Mouse (Mus musculus): ENCODE data around the gene Sfrp2. TPM values are rescaled to one million over a fixed set of nuclear protein-coding genes. Genes with fewer than 3 reads are reported as not detected.

Gene Sfrp2
- total RNA-seq (2017): not detected in 2 replicates

DNA sequence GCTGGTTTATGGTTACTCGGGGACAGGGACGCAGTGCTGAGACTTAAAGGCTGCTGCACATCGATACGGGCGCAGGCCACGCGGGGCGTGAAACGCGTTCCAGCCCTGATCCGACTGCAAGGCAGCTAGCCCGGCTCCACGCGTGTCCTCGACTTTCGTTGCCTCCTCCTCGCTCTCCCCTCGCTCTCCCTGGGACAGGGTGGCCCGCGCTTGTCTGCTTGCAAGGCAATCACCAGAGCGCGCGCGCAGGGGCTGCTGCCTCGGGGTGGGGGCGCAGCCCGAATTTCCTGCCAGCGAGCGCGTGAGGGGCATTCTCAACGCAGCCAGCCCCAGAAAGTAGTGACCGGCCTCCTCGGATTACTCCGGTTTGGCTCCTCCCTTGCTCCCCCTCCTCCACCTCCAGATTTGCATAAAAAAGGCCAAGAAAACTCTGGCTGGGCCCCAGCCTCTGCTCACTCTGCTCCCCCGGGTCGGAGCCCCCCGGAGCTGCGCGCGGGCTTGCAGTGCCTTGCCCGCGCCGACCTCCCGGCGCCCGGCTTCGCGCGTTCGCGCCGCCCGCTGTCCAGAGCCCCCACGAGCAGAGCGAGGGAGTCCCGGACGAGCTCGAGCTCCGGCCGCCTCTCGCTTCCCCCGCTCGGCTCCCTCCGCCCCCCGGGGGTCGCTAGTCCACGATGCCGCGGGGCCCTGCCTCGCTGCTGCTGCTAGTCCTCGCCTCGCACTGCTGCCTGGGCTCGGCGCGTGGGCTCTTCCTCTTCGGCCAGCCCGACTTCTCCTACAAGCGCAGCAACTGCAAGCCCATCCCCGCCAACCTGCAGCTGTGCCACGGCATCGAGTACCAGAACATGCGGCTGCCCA lies at the start of gene Sfrp2:
TSS of gene Sfrp2 (plus strand) at position 451 of the 855 bp plus-strand sequence.
- peak; percentile 8; the same call in 1 of the 2 replicates for ATAC-seq (replicated peaks; ENCODE audit: low read depth, poor library complexity, severe bottlenecking)

DNA sequence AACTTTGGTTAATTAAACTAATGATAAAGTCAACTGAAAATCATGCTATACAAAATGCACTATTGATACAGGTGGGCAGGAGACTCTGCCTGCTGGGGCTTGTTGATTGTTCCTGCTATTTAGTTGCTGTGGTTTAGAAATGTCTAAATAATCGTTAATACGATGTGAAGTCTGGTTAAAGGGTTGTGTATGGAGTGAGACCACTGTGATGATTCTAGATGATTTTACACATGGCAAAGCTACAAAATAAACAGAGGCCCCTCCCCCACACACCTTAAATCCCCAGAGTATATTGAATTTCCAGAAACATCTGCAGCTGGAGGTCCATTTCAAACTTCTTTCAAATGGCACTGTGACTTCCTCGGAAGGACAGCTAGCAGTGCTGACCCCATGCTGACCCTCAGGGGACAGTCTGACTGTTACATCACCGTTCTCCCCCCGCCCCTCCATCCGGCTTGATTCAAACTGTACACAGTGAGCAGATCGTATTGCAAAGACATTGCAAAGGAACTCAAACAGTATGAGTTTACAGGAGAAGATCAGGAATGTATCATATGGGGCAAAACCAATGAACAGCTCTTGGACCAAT lies 48.4 kb upstream of the Sfrp2 start:
- no peak for ATAC-seq (replicated peaks; ENCODE audit: low read depth, poor library complexity, severe bottlenecking)

DNA sequence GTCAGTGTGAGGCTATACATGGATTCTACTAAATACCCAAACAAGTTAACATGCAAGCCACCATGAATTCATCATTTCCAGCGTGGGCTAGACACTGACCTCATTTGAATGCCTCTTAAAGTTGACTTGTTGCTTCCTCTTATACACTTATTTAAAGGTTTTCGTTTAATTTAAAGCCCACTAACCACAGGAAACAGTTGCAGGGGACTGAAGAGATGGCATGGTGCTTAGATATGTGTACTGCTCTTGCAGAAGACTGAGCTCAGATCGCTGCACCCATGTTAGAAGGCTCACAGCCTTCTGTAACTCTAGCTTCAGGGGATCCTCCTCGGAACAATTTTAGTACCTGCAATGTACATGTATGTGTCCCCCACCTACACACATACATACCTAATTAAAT lies 47.5 kb upstream of the Sfrp2 start:
- ATAC-seq (replicated peaks; ENCODE audit: low read depth, poor library complexity, severe bottlenecking): peak; percentile 85

DNA sequence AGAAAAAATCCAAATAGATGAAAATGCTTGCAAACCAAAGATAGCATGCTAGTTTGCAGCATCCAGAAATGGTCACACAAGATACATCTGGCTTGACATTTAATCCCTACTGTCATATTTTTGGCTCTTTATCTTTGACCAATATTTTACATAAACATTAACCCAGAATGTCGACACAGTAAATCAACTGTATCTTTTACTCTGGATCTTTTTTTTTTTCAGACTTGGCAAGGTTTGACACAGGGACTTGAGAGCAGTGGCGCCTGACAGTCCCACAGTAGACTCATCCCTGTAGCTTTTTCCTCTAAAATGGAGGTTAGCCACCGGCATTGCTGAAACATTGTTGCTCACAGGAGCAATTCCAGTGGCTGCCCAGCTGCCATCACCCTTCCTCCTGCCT lies 37.9 kb upstream of the Sfrp2 start:
- ATAC-seq (replicated peaks; ENCODE audit: low read depth, poor library complexity, severe bottlenecking): no peak

DNA sequence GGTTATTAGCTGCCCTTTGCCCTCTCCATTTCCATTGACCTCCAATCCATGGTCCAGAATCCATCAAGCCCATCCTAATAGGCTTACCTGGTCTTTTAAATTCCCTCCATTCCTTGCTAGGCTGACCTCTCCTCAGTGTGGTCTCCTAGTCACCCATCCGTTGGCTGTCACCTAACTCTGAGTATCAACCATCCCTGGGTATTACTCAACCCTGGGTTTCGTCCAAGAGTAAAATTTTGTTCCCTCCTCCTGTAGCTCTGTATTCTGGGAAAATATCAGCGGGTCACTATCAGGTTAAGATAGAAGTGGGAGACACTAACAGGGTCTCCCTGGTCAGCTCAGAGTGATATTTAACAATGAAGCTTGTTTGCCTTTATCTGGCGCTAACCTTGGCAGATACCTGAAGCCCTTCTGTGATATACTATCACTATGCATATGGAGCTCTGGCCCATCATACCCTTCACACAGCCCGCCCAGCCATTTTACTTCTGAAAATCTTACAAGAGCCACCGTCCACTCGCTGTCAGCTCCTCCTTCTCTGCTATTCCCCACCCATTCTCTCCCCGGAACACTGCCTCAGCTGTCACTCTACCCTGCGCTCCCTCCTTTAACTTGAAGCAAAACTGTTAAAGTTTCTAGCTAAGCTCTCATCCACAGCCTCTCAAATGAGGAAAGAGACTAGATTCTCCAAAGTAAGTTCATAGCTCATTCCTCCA lies 37.3 kb upstream of the Sfrp2 start:
- no peak for ATAC-seq (replicated peaks; ENCODE audit: low read depth, poor library complexity, severe bottlenecking)

DNA sequence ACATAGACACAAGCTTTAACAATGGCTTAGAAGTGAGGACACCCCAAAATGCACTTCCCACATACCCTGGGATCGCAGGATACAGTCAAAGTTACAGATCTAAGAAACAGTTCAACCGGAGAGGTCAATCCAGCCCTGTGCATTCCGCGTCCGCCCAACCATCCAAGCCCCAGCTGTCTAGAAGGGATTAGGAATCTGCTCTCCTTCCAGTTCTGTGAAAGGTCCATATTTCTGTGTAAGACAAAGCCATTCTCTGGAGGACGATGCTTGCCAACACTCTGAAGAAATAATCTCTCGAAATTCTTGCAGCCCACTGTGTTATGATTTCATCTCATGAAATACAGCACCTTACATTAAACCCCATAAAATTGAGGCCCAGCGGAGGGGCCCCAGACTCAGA lies 32.1 kb upstream of the Sfrp2 start:
- no peak for ATAC-seq (replicated peaks; ENCODE audit: low read depth, poor library complexity, severe bottlenecking)

DNA sequence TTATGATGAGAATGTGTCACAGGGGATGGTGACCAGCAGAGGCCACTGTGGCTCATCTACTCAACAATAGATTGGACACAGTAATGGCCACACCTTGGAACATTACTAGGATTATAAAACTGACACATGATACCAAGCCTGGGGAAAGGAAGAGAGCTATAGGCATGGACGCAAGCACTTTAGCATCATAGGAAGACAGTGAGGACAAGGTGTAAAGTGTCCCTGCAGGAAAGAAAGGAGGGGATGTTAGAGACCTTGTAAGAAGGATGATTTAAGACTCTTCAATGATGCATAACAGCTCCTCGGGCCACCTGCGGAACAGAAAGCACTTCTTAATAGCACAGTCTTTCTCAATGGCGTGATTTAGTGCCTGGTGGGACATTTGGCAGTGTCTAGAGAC lies 29.1 kb upstream of the Sfrp2 start:
- ATAC-seq (replicated peaks; ENCODE audit: low read depth, poor library complexity, severe bottlenecking): no peak

DNA sequence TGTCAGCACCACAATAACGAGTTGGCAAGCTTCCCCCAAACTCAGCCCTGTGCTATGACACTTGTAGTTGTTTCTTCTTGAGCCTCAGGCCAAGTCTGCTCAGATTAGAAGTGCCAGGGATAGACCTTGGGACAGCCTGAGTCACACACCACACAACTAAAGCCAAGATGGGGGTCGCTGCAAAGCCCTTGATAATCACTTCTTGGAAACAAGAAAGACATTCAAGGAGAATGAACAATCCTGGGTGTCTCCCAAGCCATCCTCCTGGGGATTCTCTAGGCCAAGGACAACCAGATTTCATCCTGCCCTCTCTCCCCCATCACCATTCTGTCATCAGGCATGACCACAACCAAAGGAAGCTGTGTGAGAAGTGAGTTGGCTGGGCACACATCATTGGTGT lies 25.9 kb upstream of the Sfrp2 start:
- no peak for ATAC-seq (replicated peaks; ENCODE audit: low read depth, poor library complexity, severe bottlenecking)

DNA sequence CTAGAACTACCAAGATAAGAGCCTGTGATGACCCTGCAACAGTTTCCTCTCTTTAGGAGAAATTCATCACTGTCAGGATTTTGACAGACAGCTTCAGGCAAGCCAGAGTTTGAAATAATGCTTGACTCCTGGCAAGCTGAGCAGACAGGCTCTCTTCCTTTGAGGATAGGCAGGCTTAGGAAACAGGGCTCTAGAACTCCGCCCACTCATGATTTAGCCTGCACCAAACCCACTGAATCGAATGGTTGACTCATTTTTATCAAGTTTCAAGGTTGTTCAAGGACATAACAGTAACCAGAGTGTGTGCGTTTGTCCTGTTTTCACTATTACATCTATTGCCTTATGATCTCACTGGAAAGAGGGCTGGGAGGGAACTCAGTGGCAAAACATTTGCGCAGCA lies 18.8 kb upstream of the Sfrp2 start:
- no peak for ATAC-seq (replicated peaks; ENCODE audit: low read depth, poor library complexity, severe bottlenecking)

DNA sequence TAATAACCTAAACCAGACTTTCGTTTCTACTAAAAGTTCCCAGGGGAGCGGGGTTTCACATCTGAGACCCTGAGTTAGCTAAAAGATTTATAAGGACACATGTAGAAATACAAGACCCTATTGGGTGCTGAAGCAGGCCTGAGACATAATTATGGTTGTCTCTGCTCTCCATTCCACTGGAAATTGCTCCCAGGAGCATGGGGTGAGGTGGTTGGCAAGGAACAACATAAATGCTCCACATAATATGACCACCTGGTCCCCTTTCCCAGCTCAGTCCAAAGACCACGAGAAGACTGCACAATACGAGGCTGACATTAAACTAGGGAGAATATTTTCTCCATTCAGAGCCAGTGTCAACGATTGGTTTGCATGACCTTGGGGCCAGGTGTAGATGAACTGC lies 18.2 kb upstream of the Sfrp2 start:
- ATAC-seq (replicated peaks; ENCODE audit: low read depth, poor library complexity, severe bottlenecking): no peak

DNA sequence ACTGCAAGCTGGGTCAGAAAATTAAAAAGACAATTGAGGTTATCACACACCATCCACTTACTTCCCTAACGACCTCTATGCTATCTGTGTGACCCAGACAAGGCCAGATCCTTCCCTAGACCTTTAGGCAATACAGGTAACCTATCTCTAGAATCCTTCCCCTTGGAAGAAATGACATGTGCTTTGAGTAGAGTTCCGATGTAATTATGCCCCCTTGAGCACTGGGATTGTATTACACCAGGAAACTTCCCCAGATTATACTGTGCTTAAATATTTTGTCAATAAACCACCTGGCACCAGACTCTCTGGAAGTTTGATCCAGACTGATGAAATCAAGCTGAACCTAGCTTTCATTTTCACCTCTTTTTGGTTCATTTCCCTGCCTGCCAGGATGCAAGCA lies 14.5 kb upstream of the Sfrp2 start:
- peak; percentile 78 for ATAC-seq (replicated peaks; ENCODE audit: low read depth, poor library complexity, severe bottlenecking)

DNA sequence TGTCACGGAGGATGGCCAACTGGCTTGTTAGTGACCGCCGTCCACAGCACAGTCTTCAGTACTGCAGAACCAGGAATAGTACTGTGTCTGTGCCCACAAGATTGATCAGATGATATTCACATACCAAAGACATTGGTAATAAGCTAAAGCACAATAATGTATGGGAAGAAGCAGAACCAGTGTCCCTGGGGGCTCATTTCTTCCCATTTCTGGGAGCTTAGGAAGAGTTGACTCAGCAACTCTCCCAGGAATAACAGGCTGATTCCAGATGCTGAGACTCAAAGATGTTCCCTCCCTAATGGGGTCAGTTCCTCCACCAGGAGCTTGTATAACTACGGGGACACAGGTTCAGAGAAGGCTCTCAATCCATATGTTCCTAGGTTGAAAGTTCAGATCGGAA lies 13.9 kb upstream of the Sfrp2 start:
- ATAC-seq (replicated peaks; ENCODE audit: low read depth, poor library complexity, severe bottlenecking): no peak

DNA sequence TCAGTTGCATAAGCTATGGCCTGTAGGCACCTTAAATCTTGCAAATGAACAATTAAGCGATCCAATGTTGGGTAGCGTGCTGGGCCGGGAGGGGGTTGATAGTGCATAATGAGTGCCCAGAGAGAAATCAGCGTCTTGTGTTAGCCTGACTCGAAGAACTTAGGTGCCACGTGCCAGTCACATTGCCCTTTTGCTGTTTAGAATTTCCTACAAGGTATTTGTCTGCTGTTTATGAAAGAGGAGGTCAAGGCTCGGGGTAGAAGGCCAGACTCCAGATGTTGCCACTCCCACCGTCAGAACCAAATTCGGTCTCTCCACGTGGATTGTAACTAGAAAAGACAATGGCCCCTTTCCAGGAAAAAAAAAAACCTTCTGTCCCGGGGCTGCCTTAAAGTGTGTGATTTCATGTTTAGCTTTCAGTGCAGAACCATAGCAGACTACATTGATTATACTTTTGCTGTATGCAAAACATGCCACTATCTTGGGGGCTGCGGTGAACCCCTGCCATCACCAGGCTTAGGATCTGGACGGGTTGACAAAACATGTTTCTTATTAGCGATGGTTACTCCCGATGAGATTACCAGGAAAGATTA lies 11.0 kb upstream of the Sfrp2 start:
- ATAC-seq (replicated peaks; ENCODE audit: low read depth, poor library complexity, severe bottlenecking): no peak

DNA sequence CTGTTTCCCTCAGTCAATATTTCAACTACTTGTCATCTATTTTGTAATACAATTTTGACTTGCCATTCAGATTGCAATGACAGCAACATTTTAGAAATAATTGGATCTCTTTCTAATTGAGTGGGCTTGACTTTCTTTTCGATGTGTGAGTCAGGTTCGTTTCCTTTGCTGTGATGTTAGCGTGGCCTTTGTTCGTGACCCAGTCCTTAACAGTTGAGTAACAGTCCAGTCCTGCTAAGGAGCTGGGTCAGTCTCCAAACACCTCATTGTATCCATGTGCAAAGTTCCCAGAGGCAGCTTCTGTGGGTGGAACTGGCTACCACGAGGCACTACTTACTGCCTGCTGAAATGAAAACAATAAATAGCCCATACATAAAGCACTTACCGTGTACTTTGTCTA lies 10.5 kb upstream of the Sfrp2 start:
- no peak for ATAC-seq (replicated peaks; ENCODE audit: low read depth, poor library complexity, severe bottlenecking)

DNA sequence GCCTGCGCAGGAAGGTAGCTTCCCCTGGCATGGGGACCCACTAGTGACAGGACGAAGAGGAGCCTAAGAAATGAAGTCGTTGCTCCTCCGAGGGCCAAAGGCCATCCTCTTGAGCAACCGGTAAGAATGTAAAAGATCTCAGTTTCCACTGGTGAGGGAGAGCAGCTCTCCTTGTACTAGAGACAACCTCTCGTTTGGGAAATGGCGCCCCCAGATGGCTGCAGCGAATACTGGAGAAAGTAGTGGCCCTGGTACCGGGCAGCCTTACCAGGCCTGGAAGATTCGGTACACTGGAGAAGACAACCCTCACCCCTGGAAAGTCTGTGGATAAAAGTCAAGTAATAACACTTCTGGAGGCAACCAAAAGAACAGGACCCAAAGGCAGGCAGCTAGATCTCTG lies 3.8 kb upstream of the Sfrp2 start:
- ATAC-seq (replicated peaks; ENCODE audit: low read depth, poor library complexity, severe bottlenecking): no peak

DNA sequence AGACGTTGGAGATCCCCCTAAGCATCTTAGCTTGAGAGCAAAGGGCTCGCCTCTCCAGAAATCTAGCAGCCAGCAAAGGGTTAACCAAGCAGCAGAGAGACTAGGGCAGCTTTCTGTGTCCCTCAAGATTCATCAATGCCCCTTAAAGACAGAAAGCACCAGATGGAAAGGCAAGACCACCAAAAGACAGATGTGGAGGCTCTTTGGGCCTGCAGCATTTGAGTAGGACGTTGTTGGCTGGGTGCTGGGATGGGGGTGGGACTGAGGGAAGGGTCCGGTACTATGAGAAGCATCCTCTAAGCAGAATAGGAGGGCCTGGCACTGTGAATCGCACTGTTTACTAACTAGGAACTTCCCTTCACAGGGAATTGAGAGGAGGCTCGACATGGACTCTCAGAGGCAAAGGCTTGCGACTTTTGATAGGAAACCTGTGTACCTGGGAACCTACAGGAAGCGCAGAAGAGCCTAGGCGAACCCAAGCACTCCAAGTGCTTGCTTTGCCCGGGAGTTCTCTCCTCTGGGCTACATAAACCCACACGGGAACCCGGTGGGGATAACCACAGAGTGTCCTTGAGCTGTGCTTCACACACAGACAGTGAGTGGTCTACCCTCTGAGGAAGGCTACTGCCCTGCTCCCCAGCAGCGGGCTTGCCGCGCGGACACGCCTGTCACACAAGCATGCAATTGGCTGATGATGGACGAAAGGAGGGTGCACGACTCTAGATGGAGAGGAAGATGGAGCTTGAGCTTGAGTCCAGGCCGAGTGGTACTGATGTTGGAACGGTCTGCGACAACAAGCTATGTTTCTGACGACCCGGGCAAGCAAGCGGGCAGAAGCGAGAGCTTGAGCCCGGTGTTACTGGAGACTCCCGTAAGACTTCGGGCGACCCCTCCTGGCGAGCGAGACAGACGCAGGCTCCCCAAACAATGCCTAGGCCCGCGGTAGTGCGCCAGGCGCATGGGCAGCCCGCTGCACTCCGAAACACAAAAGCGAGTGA lies 2.3 kb upstream of the Sfrp2 start:
- ATAC-seq (replicated peaks; ENCODE audit: low read depth, poor library complexity, severe bottlenecking): peak; percentile 94

DNA sequence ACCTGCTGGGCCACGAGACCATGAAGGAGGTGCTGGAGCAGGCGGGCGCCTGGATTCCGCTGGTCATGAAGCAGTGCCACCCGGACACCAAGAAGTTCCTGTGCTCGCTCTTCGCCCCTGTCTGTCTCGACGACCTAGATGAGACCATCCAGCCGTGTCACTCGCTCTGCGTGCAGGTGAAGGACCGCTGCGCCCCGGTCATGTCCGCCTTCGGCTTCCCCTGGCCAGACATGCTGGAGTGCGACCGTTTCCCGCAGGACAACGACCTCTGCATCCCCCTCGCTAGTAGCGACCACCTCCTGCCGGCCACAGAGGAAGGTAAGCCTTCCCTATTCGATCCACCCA lies 577 bp downstream of the Sfrp2 start:
- ATAC-seq (replicated peaks; ENCODE audit: low read depth, poor library complexity, severe bottlenecking): no peak

DNA sequence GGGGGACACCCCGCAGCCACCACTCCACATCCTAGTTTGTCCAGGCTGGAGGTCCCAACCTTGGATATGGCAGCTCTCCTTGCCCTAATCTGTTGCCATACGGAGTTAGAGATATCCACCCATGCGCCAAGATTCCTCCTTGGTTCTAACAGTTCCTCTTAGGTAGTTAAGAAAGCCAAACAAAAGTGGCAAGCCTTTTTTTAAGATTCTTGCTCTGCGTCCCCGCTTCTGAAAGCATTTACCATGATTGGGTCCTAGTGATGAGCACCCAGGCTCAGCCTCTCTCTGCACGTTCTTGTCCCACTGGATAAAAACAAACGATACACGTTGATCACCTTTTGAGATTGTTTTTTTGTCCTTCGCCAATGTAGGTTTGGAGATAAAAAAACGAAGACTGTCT lies 1.0 kb downstream of the Sfrp2 start:
- no peak for ATAC-seq (replicated peaks; ENCODE audit: low read depth, poor library complexity, severe bottlenecking)

DNA sequence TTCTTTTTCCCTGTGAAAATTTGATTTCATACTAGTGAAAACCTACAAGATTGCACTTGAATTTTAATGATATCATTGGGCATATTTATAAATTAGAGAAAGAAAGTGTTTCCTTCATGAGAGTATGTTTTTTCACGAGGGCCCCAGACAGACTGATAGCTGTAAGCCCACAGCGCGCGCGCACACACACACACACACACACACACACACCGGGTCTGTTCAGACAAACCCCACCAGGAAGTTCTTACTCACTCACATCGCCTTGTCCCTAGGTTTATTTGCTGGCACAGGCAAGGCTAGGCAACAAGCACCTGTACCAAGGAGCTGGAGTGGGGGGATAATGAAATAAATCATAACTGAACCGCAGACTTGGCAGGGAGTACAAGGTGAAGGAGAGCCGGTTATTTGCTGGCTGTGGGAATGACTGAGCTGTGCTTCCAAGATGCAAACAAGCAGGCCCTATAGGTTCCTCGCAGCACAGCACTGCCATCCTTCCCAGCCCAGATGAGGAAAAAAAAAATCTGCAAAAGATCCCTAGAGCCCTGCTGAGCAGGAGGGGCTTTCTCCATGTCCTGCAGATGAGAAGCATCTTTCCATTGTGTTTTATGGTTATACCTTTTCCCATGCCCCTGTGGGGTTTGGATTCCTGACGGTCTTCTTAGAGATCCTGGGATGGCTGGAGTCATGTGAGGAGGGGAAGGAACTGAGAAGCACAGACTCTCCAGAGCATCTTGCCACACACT lies 2.3 kb downstream of the Sfrp2 start:
- no peak for ATAC-seq (replicated peaks; ENCODE audit: low read depth, poor library complexity, severe bottlenecking)
